18 mouse cellular contexts compared by ENCODE assay signal in the genomic region with DNA sequence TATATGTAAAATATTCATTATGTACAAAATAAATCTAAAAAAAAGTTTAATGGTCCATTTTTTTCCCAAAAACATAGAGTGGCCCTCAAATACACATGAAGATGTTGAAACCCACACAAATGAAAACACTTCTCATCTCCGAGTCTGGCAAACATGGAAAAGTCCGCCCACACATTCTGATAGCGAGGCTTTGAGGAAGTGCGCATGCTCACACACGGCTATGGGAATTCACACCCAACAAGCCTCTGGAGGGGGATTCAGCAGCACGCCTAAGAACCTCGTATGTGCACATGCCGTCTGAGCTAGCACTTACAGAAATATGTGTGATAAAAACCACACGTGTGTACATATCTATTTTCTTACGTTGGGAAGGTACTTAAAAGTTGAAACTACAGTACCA. TPM values are rescaled to one million over a fixed set of nuclear protein-coding genes. Genes with fewer than 3 reads are reported as not detected.
A peak's percentile ranks its signal among the peaks of the same experiment; 100 is the strongest.
DNase-seq lines count a peak whose midpoint lies in the region; ATAC-seq and TF ChIP-seq lines count a peak whose summit lies in the region.
"Had no signal": no experiment of that assay in that cellular context is flagged by ENCODE, and none has a peak within 500 bp of the region (broad histone marks: within the 10 kb centered on the region; RNA-seq: fewer than 3 reads in every experiment).

No protein-coding gene starts in this region.

- peak; percentile 22 to 48 for DNase-seq in frontal cortex, postnatal 36 days (ENCODE audit: low spot score in 2 of 2)
- DNase-seq in frontal cortex, postnatal 14 days (ENCODE audit: low spot score in 2 of 2), result no peak
- peak in 2 of 3 experiments; percentile 42 to 54 for DNase-seq in liver, embryonic 14.5 days (ENCODE audit: low read depth in 3 of 3, low spot score in 3 of 3)
- DNase-seq in liver, embryonic 11.5 days (ENCODE audit: low spot score), result no peak
- DNase-seq in brain, adult 2 months (ENCODE audit: low read depth, low spot score), result peak; percentile 48
- no peak for DNase-seq in spleen, postnatal 10 days (ENCODE audit: low spot score in 2 of 2)
- DNase-seq in urinary bladder, adult 2 months (ENCODE audit: low spot score), result no peak
- DNase-seq: cerebellum, adult 2 months; gastrocnemius, postnatal 25 days; liver had no signal

- no peaks in the 10 kb centered on the region for H3K36me3 ChIP-seq in liver, embryonic 14.5 days (replicated peaks; ENCODE audit: control insufficient read depth, insufficient read depth, low read depth)
- no peaks in the 10 kb centered on the region for H3K36me3 ChIP-seq in liver, embryonic 11.5 days (ENCODE audit: control insufficient read depth, insufficient read depth, low read length)
- H3K36me3 ChIP-seq in myocyte (ENCODE audit: control insufficient read depth, insufficient read depth), result no peaks in the 10 kb centered on the region
- H3K36me3 ChIP-seq: heart, embryonic 15.5 days; lung, embryonic 15.5 days had no signal

- 72% methylated on average over 10 of the region's 10 CpGs for WGBS in liver, embryonic 14.5 days (ENCODE audit: insufficient replicate concordance)
- 81% methylated on average over 10 of the region's 10 CpGs for WGBS in liver, embryonic 11.5 days

- TF ChIP-seq CTCF in liver, embryonic 14.5 days (IDR thresholded peaks at IDR 0.05; ENCODE audit: low read depth), result no peak

- H3K4me2 ChIP-seq in liver, embryonic 14.5 days (ENCODE audit: low read depth), result no peak overlapping the region
- no peak overlapping the region for H3K4me2 ChIP-seq in liver, embryonic 11.5 days
- peak overlapping the region; percentile 48 for H3K4me2 ChIP-seq in myocyte (ENCODE audit: low read depth)
- H3K4me2 ChIP-seq: heart, embryonic 15.5 days; lung, embryonic 15.5 days had no signal

- TF ChIP-seq POLR2A in myocyte (IDR thresholded peaks at IDR 0.05; ENCODE audit: insufficient read length, low read depth), result no peak

- 0 out of 4 replicates have a peak, but pooled peaks cover 0 to 1% of the 10 kb centered on the region in 2 experiments for H3K4me1 ChIP-seq in liver, embryonic 14.5 days (replicated peaks; ENCODE audit: control insufficient read depth in 2 of 2, insufficient read depth in 2 of 2, low read length in 1 of 2)
- no peaks in the 10 kb centered on the region for H3K4me1 ChIP-seq in liver, embryonic 11.5 days (replicated peaks; ENCODE audit: control insufficient read depth, insufficient read depth, low read length)
- H3K4me1 ChIP-seq: heart, embryonic 15.5 days; lung, embryonic 15.5 days had no signal

- no peak overlapping the region for H3ac ChIP-seq in myocyte (ENCODE audit: control insufficient read depth, insufficient read length)

- no peak for TF ChIP-seq EP300 in liver, embryonic 14.5 days (IDR thresholded peaks at IDR 0.05; ENCODE audit: low read depth)

- no peaks in the 10 kb centered on the region for H3K9me3 ChIP-seq in liver, embryonic 14.5 days (ENCODE audit: control insufficient read depth, low read length)
- H3K9me3 ChIP-seq in liver, embryonic 11.5 days (ENCODE audit: control insufficient read depth, low read length), result no peaks in the 10 kb centered on the region
- H3K9me3 ChIP-seq: heart, embryonic 15.5 days; lung, embryonic 15.5 days had no signal

- no peaks in the 10 kb centered on the region for H3K79me2 ChIP-seq in myocyte (ENCODE audit: control insufficient read depth, insufficient read depth)

- H3K27ac ChIP-seq in liver, embryonic 14.5 days, result no peak overlapping the region
- no peak overlapping the region for H3K27ac ChIP-seq in liver, embryonic 11.5 days (ENCODE audit: low read depth, low read length)
- H3K27ac ChIP-seq: heart, embryonic 15.5 days; lung, embryonic 15.5 days had no signal

- no peak overlapping the region for H3K4me3 ChIP-seq in liver, embryonic 14.5 days (ENCODE audit: insufficient read depth in 1 of 2, low read depth in 2 of 2, low read length in 2 of 2)
- no peak overlapping the region for H3K4me3 ChIP-seq in liver, embryonic 11.5 days (ENCODE audit: low read depth, low read length)
- no peak overlapping the region for H3K4me3 ChIP-seq in myocyte
- H3K4me3 ChIP-seq: heart, embryonic 15.5 days; lung, embryonic 15.5 days had no signal

- no peak overlapping the region for H3K9ac ChIP-seq in liver, embryonic 14.5 days (replicated peaks)
- no peak overlapping the region for H3K9ac ChIP-seq in liver, embryonic 11.5 days (ENCODE audit: low read depth, low read length)
- H3K9ac ChIP-seq: heart, embryonic 15.5 days; lung, embryonic 15.5 days had no signal

- ATAC-seq in liver, embryonic 14.5 days (ENCODE audit: insufficient read depth), result no peak
- ATAC-seq in liver, embryonic 11.5 days (replicated peaks; ENCODE audit: low FRiP score), result no peak
- ATAC-seq: forebrain, embryonic 16.5 days; midbrain, embryonic 16.5 days had no signal

- no peaks in the 10 kb centered on the region for H3K27me3 ChIP-seq in liver, embryonic 14.5 days (ENCODE audit: control insufficient read depth, insufficient read depth, low read length)
- H3K27me3 ChIP-seq in liver, embryonic 11.5 days (replicated peaks; ENCODE audit: control insufficient read depth, insufficient read depth, low read length), result no peaks in the 10 kb centered on the region
- H3K27me3 ChIP-seq in myocyte (ENCODE audit: control insufficient read depth, insufficient read depth, insufficient read length), result peaks cover 9% of the 10 kb centered on the region
- H3K27me3 ChIP-seq: heart, embryonic 15.5 days; lung, embryonic 15.5 days had no signal

TF ChIP-seq in myocyte, 11 proteins besides CTCF, POLR2A, EP300 and RAD21:
- TF ChIP-seq USF1 (IDR thresholded peaks at IDR 0.05; ENCODE audit: low read depth) (no peak), MAX (IDR thresholded peaks at IDR 0.05; ENCODE audit: low read depth) (no peak), TCF12 (IDR thresholded peaks at IDR 0.05; ENCODE audit: insufficient read depth, poor library complexity, severe bottlenecking) (no peak), TCF3 (IDR thresholded peaks at IDR 0.05; ENCODE audit: insufficient read length, low read depth) (no peak), MYOG (IDR thresholded peaks at IDR 0.05; ENCODE audit: control insufficient read depth in 1 of 3, insufficient read depth in 1 of 3, insufficient read length in 2 of 3, low read depth in 2 of 3) (no peak), REST (IDR thresholded peaks at IDR 0.05; ENCODE audit: insufficient read depth, insufficient read length) (no peak), POLR2AphosphoS2 (IDR thresholded peaks at IDR 0.05; ENCODE audit: insufficient read length, low read depth) (no peak), SRF (IDR thresholded peaks at IDR 0.05; ENCODE audit: control insufficient read depth, insufficient read length, low read depth) (no peak), MYOD1 (IDR thresholded peaks at IDR 0.05; ENCODE audit: control insufficient read depth in 1 of 3, insufficient read length in 2 of 3, low read depth in 2 of 3) (no peak), E2F4 (IDR thresholded peaks at IDR 0.05; ENCODE audit: insufficient read depth) (no peak), CEBPB (IDR thresholded peaks at IDR 0.05; ENCODE audit: insufficient read depth, poor library complexity, severe bottlenecking) (no peak)

RNA-seq across cellular contexts. Expression of a gene that starts 18.9 kb away (rescaled TPM):
- polyA plus RNA-seq in liver, embryonic 14.5 days (2012; rRNA removed), result 0.65 and 0.88 TPM in 2 replicates
- polyA plus RNA-seq in liver, embryonic 14.5 days (2014; fragmentation: Nextera tagmentation; extraction: Ambion mirVana), result 1.2 and 1.3 TPM in 2 replicates
- polyA plus RNA-seq in liver, embryonic 11.5 days (2014; fragmentation: Nextera tagmentation; extraction: Ambion mirVana), result 1.6 and 1.8 TPM in 2 replicates
- polyA plus RNA-seq in myocyte (2012; fragmentation: generic; extraction: Trizol), result 0.01 TPM
- polyA plus RNA-seq in urinary bladder, adult 2 months (2012; rRNA removed), result 1.1 and 1.7 TPM in 2 replicates
- polyA plus RNA-seq: kidney, embryonic 14.5 days had no signal

RNA-seq across cellular contexts. Expression of a gene that starts 48.6 kb away (rescaled TPM):
- polyA plus RNA-seq in liver, embryonic 14.5 days (2012; rRNA removed), result 11.5 and 17.2 TPM in 2 replicates
- 31.3 and 33.3 TPM in 2 replicates for polyA plus RNA-seq in liver, embryonic 14.5 days (2014; fragmentation: Nextera tagmentation; extraction: Ambion mirVana)
- 59.5 and 73.8 TPM in 2 replicates for polyA plus RNA-seq in liver, embryonic 11.5 days (2014; fragmentation: Nextera tagmentation; extraction: Ambion mirVana)
- 10.9 TPM for polyA plus RNA-seq in myocyte (2012; fragmentation: generic; extraction: Trizol)
- 51.1 and 60.4 TPM in 2 replicates for polyA plus RNA-seq in urinary bladder, adult 2 months (2012; rRNA removed)

RNA-seq across cellular contexts. Expression of a gene that starts 59.2 kb away (rescaled TPM):
- 1.0 and 1.1 TPM in 2 replicates for polyA plus RNA-seq in liver, embryonic 14.5 days (2012; rRNA removed)
- polyA plus RNA-seq in liver, embryonic 14.5 days (2014; fragmentation: Nextera tagmentation; extraction: Ambion mirVana), result 0.30 and 0.57 TPM in 2 replicates
- 0.49 and 0.53 TPM in 2 replicates for polyA plus RNA-seq in liver, embryonic 11.5 days (2014; fragmentation: Nextera tagmentation; extraction: Ambion mirVana)
- polyA plus RNA-seq in myocyte (2012; fragmentation: generic; extraction: Trizol), result not detected
- not detected in 2 replicates for polyA plus RNA-seq in urinary bladder, adult 2 months (2012; rRNA removed)
- polyA plus RNA-seq: cerebellum, adult 2 months; cortical plate, adult 2 months; forebrain, embryonic 16.5 days; heart, embryonic 15.5 days; kidney, embryonic 14.5 days; lung, embryonic 15.5 days; midbrain, embryonic 16.5 days; neural tube, embryonic 14.5 days had no signal

Comparison
In these comparisons a context has a peak if more than half of its experiments do, and no peak if none do; other contexts are left out.
1. DNase-seq: peak in frontal cortex, postnatal 36 days (2 of 2), liver, embryonic 14.5 days (2 of 3) and brain, adult 2 months (single experiment); none in frontal cortex, postnatal 14 days (0 of 2), liver, embryonic 11.5 days (single experiment), spleen, postnatal 10 days (0 of 2) and urinary bladder, adult 2 months (single experiment).